Mouse (Mus musculus): ENCODE measurements around the gene Suz12. TPM values are rescaled to one million over a fixed set of nuclear protein-coding genes. Genes with fewer than 3 reads are reported as not detected.
A peak's percentile ranks its signal among the peaks of the same experiment; 100 is the strongest.

The Suz12 gene
- polyA plus RNA-seq, 1 experiment from 2014 or later = 8.4 TPM

GRCm38 (mm10) chr11:80080826-80081728 is 88.2 kb downstream of the Suz12 start, which contains the start of gene Crlf3:
Gene Crlf3, minus strand, starts transcription at chr11:80080991.
- no peaks in the 10 kb centered on the region for H3K27me3 ChIP-seq (ENCODE audit: control insufficient read depth, insufficient read depth, low read length)

DNA sequence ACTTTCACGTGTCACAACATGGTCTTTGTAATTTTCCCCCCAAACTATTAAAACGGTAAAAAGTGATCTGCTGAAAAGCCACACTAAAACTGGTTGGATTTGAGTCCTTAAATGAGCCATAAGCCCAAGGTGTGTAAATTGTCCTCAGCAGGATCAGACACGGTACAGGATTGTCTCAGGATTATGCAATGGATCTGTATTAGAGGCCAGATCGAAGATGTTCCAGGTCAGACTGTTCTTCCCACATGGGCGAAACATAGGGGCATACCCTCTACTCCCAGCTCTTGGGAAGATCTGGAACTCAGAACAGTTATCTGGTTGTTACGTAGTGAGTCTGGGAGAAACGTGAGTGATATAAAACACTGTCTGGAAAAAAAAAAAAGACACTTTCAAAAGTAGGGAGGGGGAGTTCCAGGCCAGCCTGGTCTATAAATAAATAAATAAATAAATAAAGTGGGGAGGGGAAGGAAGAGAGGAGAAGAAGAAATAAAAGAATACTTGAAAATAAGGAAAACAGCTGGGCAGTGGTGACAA is 88.9 kb downstream of the Suz12 start:
- peak overlapping the region; percentile 75; the same call in 1 of the 2 replicates for H3K4me2 ChIP-seq (replicated peaks; ENCODE audit: low read depth)
- ATAC-seq (ENCODE audit: low FRiP score, low TSS enrichment) (no peak), DNase-seq (ENCODE audit: low spot score) (no peak)
- H3K4me1 ChIP-seq (replicated peaks; ENCODE audit: control insufficient read depth, insufficient read depth) = no peaks in the 10 kb centered on the region
- no peaks in the 10 kb centered on the region for H3K9me3 ChIP-seq (ENCODE audit: control insufficient read depth, low read length)
- peak overlapping the region; percentile 96; the same call in 1 of the 2 replicates for H3K27ac ChIP-seq (replicated peaks)
- no peak overlapping the region for H3K4me3 ChIP-seq (ENCODE audit: low read depth, low read length)
- no peak for TF ChIP-seq CTCF (IDR thresholded peaks at IDR 0.05; ENCODE audit: low read depth)
- no peak for TF ChIP-seq EP300 (optimal IDR thresholded peaks at IDR 0.05)
- 66% methylated on average over 7 of the region's 7 CpGs for WGBS
- no peaks in the 10 kb centered on the region for H3K27me3 ChIP-seq (ENCODE audit: control insufficient read depth, insufficient read depth, low read length)
- no peaks in the 10 kb centered on the region for H3K36me3 ChIP-seq (ENCODE audit: control insufficient read depth, insufficient read depth, low read length)
- H3K9ac ChIP-seq (ENCODE audit: low read length) = no peak overlapping the region

More at GRCm38 (mm10) chr11:80080826-80081728, 88.2 kb downstream of the Suz12 start, which contains the start of gene Crlf3:
- H3K4me2 ChIP-seq (replicated peaks; ENCODE audit: low read depth) = peak within 1 kb of the TSS; percentile 75
- H3K36me3 ChIP-seq (ENCODE audit: control insufficient read depth, insufficient read depth, low read length) = no peaks in the 10 kb centered on the region
- DNase-seq (ENCODE audit: low spot score) (peak; percentile 95), ATAC-seq (ENCODE audit: low FRiP score, low TSS enrichment) (peak; percentile 95)
- H3K4me1 ChIP-seq (replicated peaks; ENCODE audit: control insufficient read depth, insufficient read depth) = no peaks in the 10 kb centered on the region
- peak within 1 kb of the TSS; percentile 95 for H3K9ac ChIP-seq (ENCODE audit: low read length)
- H3K4me3 ChIP-seq (ENCODE audit: low read depth, low read length) = peak within 1 kb of the TSS; percentile 93
- WGBS = under 1% methylated on average over 55 of the region's 55 CpGs
- H3K9me3 ChIP-seq (ENCODE audit: control insufficient read depth, low read length) = no peaks in the 10 kb centered on the region
- H3K27ac ChIP-seq (replicated peaks) = peak within 1 kb of the TSS; percentile 96
- TF ChIP-seq EP300 (optimal IDR thresholded peaks at IDR 0.05) (no peak), CTCF (IDR thresholded peaks at IDR 0.05; ENCODE audit: low read depth) (peak; percentile 57)

Other genes starting within 250 kb of the Suz12 start
- 25.5 and 26.2 TPM in 2 replicates for gene Utp6, start 30.7 kb upstream of the Suz12 start, polyA plus RNA-seq (2015; fragmentation: Nextera tagmentation; extraction: Ambion mirVana)
- gene Crlf3, start 87.9 kb downstream of the Suz12 start, polyA plus RNA-seq (2015; fragmentation: Nextera tagmentation; extraction: Ambion mirVana) = 13.2 and 13.6 TPM in 2 replicates
- gene Atad5, start 96.3 kb downstream of the Suz12 start, polyA plus RNA-seq (2015; fragmentation: Nextera tagmentation; extraction: Ambion mirVana) = 1.6 and 2.2 TPM in 2 replicates
- 18.6 and 20.5 TPM in 2 replicates for gene Tefm, start 149.1 kb downstream of the Suz12 start, polyA plus RNA-seq (2015; fragmentation: Nextera tagmentation; extraction: Ambion mirVana)
- 3.6 and 5.4 TPM in 2 replicates for gene Adap2, start 161.0 kb downstream of the Suz12 start, polyA plus RNA-seq (2015; fragmentation: Nextera tagmentation; extraction: Ambion mirVana)
- 7.5 and 8.8 TPM in 2 replicates for gene Rnf135, start 190.7 kb downstream of the Suz12 start, polyA plus RNA-seq (2015; fragmentation: Nextera tagmentation; extraction: Ambion mirVana)
- 28.4 and 30.4 TPM in 2 replicates for gene Rhot1, start 215.9 kb downstream of the Suz12 start, polyA plus RNA-seq (2015; fragmentation: Nextera tagmentation; extraction: Ambion mirVana)